Mouse (Mus musculus) granulocyte monocyte progenitor cell, adult 5-6 weeks (primary cell): Measurements from ENCODE around the gene Zfp605. TPM values are rescaled to one million over a fixed set of nuclear protein-coding genes. Genes with fewer than 3 reads are reported as not detected.
A peak's percentile ranks its signal among the peaks of the same experiment; 100 is the strongest.
"Not testable (repeated sequence)": the region's sequence is repeated elsewhere in the genome, so short reads cannot be mapped to it uniquely, and the experiment has no call there.

Experiments
- ATAC-seq: replicated peaks from 2 replicates; pipeline ENCODE4 v1.8.0; 2016; ENCODE audit warnings: mild to moderate bottlenecking, moderate TSS enrichment, inconsistent platforms; ENCODE audit not compliant: poor library complexity, severe bottlenecking
- total RNA-seq, 2 experiments: library from RNA; stranded (forward) in 1 of 2; stranded (reverse) in 1 of 2; fragments of 200-712, 200-1000 nt in 1 of 2; fragments of >200 nt in 1 of 2; fragmentation: Nextera tagmentation in 1 of 2; gene quantifications; 2 replicates each; pipeline ENCODE4 v1.2.3; 2014 to 2017

The Zfp605 gene
- 6.4 and 8.4 TPM in 2 replicates for total RNA-seq (2014; fragmentation: Nextera tagmentation)
- total RNA-seq (2017), result 3.3 and 9.3 TPM in 2 replicates

DNA sequence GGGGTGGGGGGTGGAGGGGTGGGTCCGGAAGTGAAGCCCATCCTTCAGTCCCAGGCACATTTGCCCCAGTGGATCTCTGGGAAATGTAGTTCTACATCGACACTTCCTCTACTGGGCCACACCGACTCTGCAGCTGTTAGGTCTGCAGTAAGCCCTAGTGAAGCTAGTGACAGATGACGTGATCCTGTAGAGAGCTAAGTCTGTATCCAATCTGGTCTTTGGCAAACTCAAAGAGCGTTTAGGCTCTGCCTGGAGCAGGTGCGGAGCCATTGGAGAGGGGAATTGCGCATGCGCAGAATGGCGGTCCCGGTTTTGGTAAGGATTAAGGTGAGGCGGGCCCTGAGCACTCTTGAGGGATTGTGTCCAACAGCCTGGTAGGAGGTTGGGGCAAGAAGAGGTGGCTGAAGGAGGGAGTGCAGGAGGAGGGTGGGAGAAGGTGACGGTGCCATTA lies at the start of gene Zfp605:
Zfp605 (plus strand) TSS at position 102 of the 451 bp plus-strand sequence.
- peak; percentile 52 for ATAC-seq

GRCm38 (mm10) chr5:110072413-110072812 lies 37.5 kb upstream of the Zfp605 start, which contains the start of gene Gm17655:
Gm17655 (minus strand) TSS chr5:110072513.
- ATAC-seq, result not testable (repeated sequence)

GRCm38 (mm10) chr5:110082961-110083360 lies 26.9 kb upstream of the Zfp605 start:
- no peak for ATAC-seq

DNA sequence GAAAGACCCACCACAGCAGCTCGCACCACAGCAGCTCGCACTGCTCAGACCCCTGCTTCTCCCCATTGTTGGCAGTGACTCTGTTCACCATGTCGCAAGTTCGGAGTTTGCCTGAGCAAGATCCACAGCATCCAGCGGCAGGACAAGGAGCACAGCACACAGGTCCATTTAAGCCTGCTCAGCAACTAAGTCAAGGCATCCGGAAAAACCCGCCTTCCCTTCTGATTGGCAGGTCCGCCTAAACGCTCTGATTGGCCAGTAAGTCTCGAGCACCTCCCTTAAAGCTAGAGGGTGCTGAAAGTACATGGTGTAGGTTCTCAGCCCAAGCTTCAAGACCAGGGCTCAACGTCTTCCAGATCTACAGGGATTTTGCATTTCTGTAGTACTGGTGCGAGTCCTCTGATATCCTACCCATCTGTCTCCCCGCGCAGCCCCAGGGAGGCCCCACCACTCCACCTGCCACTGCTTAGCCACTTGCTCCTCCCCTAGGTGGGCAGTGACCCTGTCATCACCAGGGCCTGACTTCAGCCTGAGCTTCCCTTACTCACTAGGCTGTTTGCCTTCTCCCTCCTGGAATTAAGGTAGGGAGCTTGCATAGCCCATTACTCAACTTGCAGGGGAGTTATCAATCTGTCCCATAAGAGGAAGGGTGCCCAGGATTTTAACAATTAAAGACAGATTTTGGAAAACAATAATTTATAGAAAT lies 23.6 kb upstream of the Zfp605 start:
- ATAC-seq, result no peak

DNA sequence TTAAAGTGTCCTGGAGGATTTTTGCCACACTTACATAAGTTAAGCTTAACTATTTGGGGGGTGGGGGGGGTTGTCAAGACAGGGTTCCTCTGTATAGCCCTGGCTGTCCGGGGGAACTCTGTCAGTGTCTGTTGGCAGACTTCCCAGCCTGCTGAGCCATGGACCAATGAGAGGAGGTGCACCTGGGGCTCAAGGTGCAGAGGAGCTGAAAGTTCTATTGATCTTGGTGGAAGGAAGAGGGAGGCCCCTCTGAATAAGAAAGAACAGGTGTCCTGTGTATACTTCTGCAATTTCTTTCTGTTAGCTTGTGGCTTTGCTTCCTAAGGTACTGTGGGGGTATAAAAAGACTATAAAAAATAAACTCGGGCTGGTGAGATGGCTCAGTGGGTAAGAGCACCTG lies 18.3 kb upstream of the Zfp605 start:
- no peak for ATAC-seq

GRCm38 (mm10) chr5:110094030-110094846 lies 15.7 kb upstream of the Zfp605 start, which contains the start of gene Gm35315:
Gm35315 (minus strand) TSS chr5:110094420.
- ATAC-seq, result peak; percentile 98

- peak; percentile 20 for ATAC-seq
These were observed 15.1 kb upstream of the Zfp605 start for GRCm38 (mm10) chr5:110094847-110095213.

DNA sequence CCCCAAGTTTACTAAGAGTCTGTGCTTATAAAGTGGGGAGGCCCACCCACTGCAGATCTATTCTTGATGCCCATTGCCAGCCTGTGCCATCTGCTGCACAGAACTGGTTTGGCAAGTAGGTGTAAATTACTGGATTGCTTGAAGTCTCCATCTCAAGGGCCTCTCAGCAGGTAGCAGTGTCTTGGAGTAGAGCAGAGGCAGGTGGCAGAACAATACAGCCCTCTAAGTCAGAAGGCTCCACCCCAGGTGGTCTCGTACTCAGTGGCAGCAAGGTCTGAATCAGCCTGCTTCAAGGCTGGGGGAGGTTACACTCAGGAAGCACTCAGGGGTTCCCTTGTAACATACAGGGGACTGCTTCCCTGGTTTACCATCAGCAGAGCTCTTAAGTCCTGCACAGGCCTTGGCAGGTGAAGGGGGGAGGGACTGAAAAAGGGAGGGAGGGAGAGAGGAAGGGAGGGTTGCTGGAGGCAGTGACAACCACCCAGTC lies 10.9 kb upstream of the Zfp605 start:
- ATAC-seq, result no peak

DNA sequence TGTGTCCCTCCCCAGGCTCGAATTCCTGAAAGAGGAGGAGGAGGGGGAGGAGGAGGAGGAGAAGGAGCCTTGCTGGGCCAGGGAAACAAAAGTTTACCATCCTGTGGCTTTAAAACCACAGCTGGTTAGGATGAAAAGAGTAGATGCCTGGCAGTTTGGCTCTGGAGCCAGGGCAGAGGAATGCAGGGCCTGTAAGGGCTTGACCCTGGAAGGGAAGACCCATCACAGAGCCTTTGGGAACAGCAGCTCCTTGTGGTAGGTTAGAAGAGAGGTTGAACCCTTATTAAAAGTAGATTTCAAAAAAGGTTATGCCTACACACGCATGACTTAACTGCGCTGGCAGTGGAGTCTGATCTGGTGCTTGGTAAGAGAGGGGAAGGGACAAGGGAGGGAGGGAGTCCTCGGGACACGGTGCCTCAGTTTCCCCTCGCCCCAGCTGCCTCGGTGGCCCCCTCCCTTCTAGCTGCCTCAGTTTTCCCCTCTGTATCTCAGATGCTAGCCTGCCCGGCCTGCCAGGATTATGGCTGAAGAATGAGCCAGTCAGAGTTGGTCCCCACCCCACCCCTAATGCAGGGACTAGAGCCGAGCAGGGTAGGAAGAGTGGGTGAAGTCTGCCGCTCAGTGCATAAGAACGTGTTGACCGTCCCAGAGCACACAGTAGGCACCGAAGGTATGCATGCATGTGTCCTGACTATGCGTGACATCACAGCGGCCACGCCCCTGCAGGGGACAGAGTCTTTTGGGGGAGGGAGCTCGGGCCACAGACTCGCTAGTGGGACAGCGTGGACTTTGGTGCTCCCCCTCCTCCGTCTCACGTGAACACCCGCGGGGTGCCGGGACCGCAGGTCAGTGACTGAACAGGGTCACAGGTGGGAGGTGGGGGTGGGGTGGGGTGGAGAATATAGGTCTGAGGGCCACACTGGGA lies 10.0 kb upstream of the Zfp605 start, which contains the start of gene Plcxd1:
Plcxd1 (plus strand) TSS at position 314 of the 925 bp plus-strand sequence.
- ATAC-seq, result no peak

GRCm38 (mm10) chr5:110100921-110101631 lies 8.8 kb upstream of the Zfp605 start:
- peak; percentile 47 for ATAC-seq

- peak; percentile 38 for ATAC-seq
These were observed 8.1 kb upstream of the Zfp605 start for GRCm38 (mm10) chr5:110101716-110102347.

GRCm38 (mm10) chr5:110102429-110102828 lies 7.5 kb upstream of the Zfp605 start:
- ATAC-seq, result no peak

- no peak for ATAC-seq
These were observed 6.9 kb upstream of the Zfp605 start for GRCm38 (mm10) chr5:110102853-110103625.

GRCm38 (mm10) chr5:110103901-110104615 lies 5.8 kb upstream of the Zfp605 start:
- no peak for ATAC-seq

DNA sequence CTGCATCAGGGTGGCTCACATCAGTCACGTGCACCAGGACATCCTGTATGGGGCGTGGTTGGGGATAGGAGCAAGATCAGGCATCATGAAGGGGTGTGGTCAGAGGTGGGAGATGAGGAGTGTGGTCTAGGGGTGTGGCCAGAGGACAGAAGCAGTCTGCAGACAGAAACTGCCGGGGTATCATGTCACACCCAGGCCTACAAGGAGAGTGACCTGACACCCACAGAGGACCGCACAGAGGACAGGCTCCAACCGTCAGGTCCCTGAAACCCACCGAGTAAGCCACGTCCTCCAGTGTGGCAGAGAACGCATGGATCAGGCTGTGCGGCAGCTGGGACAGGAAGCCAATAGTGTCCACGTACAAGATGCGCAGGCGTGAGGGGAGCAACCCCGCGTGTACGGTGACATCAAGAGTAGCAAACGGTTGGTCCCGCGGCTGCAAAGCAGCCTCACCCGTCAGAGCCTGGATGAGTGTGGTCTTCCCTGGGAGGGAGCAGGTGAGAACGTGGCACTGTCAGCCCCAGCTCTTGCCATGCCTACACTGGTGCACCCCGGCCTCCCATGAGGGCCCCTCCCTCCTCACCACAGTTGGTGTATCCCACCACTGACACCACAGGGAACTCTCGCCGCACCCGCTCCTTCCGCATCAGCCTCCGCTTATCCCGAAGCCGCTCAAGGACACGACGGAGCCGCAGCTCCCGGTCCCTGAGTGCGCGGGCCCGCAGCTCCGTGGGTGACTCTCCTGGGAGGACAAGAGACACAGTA lies 5.1 kb upstream of the Zfp605 start:
- no peak for ATAC-seq

- no peak for ATAC-seq
These were observed 3.6 kb upstream of the Zfp605 start for GRCm38 (mm10) chr5:110106140-110106871.
